Mouse (Mus musculus) retina, embryonic 14.5 days (tissue): ENCODE results near the gene Mylpf.
A peak's percentile ranks its signal among the peaks of the same experiment; 100 is the strongest.
"Not testable (repeated sequence)": the region's sequence is repeated elsewhere in the genome, so short reads cannot be mapped to it uniquely, and the experiment has no call there.

Experiments used
- DNase-seq: peaks from one replicate; pipeline ENCODE4 v3.0.0-alpha.2; 2015; ENCODE audit warnings: low spot score

Mylpf gene

DNA sequence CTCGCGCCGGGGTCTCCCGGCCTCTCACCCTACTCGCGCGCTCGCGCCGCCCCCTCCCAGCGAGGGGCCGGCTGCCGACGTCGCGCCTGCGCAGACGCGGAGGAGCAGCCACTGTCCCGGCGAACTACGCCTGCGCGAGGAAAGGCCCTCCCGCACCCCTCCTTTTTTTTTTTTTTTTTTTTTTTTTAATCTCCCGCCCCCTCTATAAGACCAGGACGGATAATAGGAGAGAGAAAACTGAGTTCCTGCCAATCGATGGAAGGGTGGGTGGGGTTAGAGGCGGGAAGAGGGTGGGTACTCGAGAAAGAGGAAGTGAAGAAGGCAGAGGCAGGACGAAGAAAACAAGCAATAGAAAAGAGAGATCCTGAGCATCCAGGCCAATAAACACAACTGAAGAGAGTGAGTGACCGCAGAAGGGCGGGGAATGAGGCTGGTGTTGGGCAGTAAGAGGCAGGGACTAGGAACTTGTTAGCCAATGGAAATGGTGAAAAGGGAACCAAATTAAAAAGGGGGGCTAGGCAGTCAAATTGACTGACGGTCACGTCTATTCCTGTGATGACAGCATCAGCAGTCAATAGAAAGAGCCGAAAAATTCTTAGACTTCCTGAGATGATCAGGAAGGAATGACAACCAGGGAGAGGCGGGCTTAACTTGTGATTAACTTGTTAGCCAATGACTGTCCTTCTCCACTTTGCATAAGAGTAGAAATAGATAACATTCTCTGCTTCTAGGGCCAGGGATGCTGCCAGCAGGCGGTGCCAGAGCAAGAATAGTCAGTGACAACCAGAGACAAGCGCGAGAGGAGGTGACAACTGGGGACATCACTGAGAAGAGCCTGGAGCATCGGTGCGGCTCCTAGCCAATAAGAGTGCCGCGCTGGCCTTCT lies at the start of gene Mylpf:
Gene Mylpf (plus strand): TSS at position 338 of the 886 bp plus-strand sequence.
- peak; percentile 97 for DNase-seq

DNA sequence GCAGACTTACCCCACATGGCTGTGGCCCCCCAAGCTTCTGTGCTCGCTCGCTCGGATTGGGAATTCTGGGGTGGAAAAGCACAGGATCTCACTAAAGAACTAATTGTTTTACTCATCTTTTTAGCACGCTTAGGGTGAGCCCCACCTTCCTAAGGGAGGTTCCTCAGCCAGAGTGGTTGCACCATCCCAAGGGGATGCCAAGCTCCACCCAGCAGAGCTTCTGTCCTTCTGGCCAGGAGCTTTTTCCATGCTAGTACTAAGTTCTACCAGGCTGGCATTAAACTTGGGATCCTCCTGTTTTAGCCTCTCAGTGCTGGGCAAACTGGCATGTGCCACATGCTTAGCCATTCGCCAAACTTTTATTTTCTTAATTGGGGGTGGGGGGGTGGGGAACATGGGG lies 46.1 kb upstream of the Mylpf start:
- no peak for DNase-seq

DNA sequence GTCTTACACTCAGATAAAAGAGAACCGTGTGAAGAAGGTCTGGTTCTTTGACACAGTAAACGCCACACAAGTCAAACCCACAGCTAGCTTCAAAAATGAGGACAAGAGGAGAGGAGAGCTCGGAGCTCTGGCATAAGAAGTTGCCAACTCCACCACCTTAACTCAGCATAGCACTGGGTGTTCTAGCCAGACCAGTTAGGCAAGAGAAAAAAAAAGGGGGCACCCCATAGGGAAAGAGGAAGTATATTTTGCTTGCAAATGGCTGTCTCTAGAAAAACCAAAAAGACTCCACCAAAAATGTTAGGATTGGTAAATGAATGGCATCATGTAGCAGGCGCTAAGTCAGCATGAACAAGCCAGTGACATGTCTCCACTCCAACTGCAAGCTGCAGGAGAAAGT lies 44.7 kb upstream of the Mylpf start:
- no peak for DNase-seq

DNA sequence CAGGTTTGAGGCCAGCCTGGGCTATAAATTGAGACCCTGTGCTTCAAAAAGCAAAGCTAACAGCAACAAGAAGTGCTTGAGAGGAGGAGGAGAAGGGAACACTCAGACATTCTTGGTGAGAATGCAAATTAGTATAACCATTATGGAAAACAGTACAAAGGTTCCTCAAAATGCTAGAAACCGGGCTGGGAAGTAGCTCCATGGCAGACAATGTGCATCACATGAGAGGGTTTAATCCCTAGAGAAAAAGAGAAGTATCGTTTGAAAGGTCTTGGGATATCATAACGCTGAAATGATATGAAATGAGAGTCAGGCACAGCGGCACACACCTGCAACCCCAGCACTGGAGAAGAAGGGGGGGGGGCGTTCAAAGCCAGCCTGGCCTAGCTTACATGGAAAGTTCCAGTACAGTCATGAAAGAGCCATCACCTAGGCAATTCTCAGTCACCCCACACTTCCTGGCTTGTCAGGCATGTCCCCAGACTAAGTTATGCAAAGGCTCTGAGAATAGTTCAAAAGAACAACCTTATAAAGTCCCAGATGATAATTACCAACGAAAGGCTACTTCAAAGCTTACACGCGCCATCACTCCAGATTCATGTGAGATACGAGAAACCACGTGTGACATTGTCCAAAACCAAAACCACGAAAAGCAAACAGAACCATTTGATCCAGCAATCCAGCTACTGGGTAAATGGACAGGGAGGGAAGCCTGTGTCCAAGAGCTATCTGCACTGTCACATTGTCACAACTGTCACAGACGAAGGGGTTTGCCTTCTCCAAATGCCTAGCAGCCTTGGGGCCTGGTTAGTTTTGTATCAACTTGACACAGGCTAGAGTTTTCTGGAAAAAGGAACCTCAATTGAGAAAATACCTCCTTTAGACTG lies 42.8 kb upstream of the Mylpf start:
- DNase-seq: no peak

DNA sequence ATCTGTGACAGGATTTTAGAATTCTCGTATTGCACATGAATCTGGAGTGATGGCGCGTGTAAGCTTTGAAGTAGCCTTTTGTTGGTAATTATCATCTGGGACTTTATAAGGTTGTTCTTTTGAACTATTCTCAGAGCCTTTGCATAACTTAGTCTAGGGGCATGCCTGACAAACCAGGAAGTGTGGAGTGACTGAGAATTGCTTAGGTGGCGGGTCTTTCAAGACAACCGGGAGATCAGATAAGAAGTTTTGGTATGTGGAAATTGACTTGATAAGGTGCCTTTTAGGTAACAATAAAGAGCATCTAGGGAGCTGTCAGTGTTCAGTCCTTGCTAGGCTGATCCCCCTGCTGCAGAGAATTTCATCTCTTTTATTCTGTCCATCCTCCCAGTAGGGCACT lies 42.2 kb upstream of the Mylpf start:
- DNase-seq: no peak

DNA sequence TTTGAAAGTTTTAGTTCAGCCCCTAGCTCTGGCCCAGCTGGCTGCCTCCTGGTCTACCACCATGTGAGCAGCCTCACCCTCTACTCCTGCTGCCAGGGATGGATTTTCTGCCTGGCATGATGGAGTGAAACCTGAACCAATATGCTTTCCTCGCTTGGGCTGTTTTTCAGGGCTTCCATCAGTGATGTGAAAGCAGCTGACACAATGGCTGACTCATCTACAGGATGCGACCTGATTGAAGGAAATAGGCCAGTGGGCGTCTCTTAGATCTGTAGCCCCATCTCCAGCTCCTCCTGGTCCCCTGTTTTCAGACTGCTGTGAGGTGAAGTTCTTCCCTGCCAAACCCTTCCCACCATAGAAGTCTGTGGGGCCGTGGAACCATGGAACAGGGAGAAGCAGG lies 31.8 kb upstream of the Mylpf start:
- no peak for DNase-seq

DNA sequence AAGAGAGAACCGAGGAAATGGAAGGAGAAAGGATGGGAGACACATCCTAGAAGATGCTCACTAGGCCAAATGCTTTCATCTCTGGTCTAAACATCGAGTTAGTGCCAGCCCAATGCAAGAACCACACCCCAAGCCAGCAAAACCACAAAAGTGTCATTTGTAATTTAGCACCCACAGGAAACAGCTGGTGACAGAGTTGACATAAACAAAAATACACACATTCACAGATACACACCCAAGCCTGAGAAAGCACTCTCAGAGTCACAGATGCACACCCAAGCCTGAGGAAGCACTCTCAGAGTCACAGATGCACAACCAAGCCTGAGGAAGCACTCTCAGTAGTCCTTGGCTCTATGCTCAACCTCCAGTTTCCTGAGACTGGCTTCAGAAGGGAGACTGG lies 27.9 kb upstream of the Mylpf start:
- DNase-seq: no peak

DNA sequence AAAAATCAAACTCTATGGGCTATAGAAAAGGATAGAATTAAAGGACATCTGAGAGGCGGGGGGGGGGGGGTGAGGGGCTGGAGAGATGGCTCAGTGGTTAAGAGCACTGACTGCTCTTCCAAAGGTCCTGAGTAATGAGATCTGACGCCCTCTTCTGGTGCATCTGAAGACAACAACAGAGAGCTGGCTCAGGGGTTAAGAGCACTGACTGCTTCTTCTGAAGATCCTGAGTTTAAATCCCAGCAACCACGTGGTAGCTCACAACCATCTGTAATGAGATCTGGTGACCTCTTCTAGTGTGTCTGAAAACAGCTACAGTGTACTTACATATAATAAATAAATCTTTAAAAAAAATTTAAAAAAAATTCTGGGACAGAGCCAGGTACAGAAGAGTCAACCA lies 27.0 kb upstream of the Mylpf start:
- DNase-seq: not testable (repeated sequence)

DNA sequence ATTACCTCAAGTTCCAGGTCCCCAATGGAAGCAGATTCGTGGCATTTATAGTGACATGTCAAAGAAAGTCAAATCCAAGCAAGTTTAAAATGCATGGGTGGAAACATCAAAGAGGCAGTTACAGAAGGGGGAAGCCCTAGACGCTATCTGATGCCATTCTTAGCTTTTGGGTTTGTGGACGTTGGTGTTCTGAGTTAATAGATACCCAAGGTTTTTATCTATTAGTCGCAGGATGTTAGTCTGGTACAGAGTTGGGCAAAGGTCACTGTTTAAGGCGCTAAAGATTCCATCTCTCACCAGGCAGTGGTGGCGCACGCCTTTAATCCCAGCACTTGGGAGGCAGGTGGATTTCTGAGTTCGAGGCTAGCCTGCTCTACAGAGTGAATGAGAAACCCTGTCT lies 25.3 kb upstream of the Mylpf start:
- DNase-seq: no peak

DNA sequence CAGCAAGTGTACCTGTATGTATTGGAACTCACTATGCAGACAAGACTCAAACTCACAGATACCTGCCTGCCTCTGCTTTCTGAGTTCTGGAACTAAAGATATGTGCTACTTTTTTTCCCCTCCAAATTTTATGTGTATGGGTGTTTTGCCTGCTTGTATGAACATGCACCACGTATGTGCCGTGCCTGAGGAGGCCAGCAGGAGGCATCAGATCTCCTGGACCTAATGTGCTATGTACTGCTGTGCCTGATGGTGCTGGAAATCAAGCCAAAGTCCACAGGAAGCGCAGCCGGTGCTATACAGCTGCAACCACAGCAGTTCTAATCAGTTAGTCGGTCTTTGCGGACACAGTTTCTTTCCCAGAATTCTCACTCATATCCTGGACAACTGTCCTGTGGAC lies 24.9 kb upstream of the Mylpf start:
- DNase-seq: peak; percentile 14

DNA sequence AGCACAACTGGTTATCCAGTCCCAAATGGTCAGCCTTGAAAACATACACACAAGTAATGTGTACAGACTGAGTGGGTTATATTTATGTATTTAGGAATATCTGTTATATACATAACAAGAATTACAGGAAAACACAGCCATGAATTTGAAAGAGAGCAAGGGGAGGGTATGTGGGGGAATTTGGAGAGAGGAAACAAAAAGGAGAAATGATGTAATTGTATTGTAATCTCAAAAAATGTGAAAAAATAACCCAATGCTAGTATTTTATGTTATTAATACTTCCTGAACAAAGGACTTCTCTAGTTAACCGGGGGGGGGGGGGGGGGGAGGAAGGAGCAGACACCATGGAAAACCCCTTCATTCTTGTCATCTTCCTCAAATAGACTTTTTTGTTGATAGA lies 24.0 kb upstream of the Mylpf start:
- DNase-seq: no peak

DNA sequence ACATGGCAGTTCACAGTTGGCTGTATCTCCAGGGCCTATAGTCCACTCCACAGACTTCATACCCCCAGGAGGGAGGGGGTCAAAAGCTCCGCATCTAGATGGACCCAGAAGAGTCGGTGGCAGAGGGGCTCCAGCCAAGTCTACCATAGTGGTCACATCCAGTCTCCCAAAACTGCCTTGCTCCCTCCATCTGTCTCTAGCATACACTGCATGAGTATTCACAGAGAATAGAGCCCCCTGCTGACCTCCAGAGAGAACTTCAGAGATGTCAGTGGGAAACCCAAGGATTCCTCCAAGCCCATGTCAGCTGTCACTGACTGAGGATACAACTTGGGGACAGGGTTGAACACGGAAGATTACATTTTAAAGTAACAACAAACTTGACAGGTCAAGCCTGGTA lies 23.1 kb upstream of the Mylpf start:
- peak; percentile 66 for DNase-seq

DNA sequence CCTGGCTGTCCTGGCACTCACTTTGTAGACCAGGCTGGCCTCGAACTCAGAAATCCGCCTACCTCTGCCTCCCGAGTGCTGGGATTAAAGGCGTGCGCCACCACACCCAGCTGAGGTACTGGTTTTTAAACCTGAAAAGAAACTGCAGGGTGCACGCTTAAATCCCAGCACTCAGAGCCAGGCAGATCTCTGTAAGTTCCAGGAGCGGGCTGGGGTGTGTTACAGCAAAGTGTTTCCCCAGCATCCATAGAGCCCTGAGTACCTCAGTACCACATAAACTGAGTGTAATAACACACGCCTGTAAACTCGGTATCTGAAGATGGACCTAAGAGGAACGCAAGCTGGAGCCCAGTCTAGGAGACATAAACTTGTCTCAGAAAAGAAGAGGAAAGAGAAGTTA lies 21.3 kb upstream of the Mylpf start:
- DNase-seq: no peak

DNA sequence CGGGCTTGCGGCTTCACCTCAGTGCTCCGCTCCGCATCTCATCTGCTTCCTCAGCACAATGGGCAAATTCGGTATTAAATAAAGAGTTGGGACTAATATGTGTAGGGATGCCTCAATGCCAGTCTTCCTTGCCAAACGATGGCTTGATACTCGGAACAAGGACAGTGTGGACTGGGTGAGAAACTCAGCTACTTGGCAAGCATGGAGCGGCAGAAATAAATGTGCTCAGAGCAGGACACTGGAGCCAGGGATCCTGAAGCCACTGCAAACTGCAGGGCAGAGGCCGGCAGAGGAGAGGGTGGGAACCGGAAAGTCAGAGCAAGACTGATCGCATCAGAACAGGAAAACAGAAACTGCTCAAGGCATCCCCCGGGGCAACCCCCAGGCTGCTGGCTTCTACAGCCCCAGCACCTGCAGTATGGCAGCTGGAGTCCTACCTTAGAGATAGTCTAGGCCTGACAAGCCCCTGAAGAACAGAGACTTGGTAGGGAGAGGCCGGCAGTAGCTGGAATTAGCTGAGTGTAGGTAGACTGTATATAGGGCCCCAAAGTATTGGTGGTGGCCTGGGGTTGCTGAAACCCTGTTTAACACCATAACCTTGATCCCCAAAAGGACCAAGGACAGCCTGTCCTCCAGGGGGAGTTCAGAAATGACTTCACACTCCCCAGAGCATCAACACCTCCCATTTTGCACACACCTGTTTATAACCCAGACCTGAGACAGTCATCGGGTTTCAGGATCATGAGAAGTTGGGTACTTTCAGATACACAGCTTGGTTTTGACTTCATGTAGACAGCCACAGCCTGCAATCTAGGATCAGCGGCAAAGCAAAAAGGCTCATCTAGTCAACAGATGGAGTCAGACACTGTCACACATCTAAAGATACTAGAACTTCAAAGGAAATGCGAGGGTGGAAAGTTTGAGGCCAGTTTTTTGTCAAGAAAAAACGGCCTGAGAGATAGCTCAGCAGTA lies 20.1 kb upstream of the Mylpf start:
- no peak for DNase-seq

DNA sequence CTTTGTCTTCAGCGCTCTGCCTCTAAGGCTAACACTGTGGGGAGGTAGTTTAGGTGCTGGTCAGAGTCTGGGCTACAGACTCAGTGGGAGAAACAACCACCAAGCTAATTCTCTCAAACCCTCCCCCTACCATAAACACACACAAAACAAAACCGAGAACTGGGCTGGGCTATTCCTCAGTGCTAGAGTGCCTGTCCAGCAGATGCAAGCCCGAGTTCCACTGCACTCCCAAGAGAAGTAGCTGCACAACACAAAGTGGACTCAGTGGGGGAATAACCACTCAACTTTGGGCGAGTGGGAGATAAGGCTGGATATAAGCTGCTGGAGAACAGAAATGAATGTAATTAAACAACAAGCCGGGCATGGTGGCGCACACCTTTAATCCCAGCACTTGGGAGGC lies 18.0 kb upstream of the Mylpf start:
- DNase-seq: no peak

DNA sequence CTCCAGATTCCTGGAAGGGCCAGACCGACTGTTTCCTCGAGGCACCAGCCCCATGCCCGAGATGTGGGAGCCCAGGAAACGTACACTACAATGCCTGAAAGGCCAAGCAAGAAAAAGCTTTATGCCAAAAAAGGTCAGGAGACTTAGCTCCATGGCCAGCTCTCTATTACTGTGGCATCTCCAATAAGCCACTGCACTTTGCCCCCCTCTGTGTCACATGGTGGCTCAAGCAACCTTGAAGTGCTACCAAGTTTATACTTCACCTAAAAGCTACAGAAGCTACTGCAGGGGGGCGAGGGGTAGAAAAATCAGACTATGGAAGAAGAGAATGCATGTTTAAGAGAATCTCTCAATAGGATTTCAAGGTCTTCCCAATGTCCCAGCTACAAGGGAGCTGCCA lies 15.7 kb upstream of the Mylpf start:
- no peak for DNase-seq

DNA sequence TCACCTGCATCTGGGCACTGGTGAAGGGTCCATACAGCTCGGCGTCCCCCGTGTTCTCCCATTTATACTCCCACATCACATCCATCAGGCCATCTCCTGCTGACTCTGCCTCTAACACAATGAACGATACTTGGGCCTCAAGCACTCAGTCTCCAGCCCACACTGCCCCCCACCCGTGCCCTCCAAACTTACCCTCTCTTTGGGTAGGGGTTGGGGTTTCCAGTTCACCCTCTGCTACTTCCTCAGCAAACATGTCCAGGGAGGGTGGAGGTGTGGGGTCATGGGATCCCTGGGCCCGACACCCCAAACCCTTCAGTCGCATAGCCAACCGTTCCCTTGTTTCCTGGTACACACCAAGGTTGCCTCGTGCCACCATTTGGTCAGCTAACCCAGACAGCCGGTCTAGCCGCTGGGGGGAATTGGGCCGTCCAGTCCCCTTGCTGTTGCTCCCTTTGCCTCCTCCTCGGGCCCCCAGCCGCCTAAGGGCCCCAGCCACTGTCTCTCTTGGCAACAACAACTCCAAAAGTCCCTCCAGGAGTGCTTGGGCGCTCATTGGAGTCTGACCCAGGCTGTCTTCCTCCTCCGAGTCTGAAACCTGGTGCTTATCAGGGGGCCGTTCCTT lies 14.6 kb upstream of the Mylpf start:
- no peak for DNase-seq

DNA sequence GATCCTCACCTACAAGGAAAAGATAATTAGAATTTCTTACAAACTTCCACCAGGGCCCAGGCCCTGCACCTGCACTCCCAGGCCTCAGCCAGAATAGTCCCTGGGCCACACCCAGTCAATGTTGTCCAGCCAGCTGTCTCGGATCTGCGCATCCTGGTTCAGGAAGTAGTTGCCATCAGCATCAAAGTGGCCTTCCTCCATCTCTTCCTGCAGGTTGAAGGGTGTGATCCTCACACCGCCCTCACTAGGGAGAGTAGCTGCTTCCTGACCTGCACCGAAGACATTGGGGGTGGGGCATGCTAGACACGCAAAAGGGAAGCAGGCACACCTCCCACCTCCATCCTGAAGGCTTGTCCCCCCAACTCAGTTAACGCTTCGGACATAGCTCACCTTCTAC lies 14.1 kb upstream of the Mylpf start:
- DNase-seq: no peak

DNA sequence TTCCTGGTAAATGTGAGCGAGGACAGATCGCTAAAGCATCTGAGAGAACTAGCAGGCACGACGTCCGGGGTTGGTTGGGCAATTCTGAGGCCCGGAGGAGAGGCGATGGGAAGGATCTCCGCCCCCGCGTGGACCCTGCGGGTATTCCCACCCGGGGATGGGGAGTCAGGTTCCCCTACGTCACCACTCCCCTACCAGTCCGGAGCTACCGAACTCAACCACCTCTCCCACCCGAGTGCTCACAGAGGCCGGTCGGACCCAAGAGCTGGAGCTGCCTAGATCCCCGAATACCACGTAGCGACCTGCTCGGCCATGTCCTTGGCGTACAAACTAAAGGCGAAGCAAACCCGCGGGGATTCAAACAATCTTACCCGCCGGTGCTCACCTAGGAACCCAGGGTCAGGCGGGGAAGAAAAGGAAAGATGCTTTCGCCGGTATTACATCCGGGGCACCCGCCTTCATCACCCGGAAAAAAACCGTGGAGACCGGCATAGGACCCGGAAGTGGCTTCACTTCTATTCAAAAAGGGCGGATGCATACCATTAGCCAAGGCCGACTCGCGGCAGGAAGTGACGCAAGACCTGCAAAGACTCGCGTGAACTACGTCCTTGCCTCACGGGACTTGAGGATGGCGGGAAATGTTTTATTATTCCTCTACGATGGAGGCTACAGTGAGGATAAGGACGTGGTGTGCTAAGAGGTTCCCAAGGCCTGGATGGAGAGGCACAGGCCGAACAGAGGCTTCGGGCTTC lies 13.0 kb upstream of the Mylpf start, which contains the start of gene Cd2bp2:
Gene Cd2bp2 (minus strand): TSS at position 507 of the 752 bp plus-strand sequence.
- peak; percentile 98 for DNase-seq

DNA sequence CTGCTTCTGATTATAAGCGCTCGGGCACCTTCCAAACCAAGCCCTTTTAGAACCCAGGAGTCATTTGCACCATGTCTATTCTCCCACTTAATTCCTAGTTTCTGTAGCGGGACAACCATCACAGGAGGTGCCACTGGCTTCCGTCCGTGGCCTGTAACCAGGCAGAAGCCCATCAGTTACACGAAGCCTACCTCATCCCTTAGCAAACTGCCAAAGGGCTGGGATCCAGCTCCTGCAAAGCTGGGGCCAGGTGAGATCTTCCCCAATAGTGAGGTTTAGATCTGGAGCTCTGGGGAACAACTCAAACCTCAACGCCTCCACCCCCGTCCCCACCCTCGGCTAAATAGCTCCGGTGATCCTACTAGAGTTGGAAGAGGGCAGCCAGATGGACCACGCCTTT lies 12.2 kb upstream of the Mylpf start:
- no peak for DNase-seq

DNA sequence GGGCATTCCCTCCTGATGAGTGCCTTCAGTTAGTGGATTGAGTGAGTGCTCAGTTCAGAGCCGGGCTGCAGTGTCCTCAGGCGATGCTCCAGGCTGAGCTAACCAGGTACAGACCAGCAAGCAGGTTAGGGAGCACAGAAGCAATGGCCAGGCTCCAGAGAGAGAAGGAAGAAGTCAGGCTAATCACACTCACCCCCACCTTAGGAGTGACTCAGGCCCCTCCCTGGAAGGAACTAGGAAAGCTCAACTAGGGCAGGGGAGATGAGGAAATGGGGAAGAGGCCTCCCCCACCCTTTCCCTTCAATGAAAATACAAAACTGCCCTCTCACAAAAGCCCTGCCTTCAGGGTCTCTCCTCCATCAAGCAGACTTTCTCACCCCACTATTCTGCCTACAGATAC lies 2.1 kb upstream of the Mylpf start:
- no peak for DNase-seq
